Mouse (Mus musculus) thymus, adult 2 months (tissue): ENCODE data around the gene Scgb3a1. TPM values are rescaled to one million over a fixed set of nuclear protein-coding genes. Genes with fewer than 3 reads are reported as not detected.

Experiments
- DNase-seq: peaks from one replicate; pipeline ENCODE4 v3.0.0; 2021
- H3K27ac ChIP-seq: fragments of 200-500 bp; 2 replicates; pipeline ENCODE4 v1.5.1; 2012; ENCODE audit warnings: low read length, control low read depth; ENCODE audit not compliant: control insufficient read depth, insufficient read depth
- H3K27me3 ChIP-seq: fragments of 200-500 bp; 2 replicates; pipeline ENCODE4 v1.6.1; 2012; ENCODE audit warnings: mild to moderate bottlenecking, low read length, moderate library complexity, mixed read lengths; ENCODE audit not compliant: control insufficient read depth, insufficient read depth
- H3K36me3 ChIP-seq: fragments of 200-500 bp; 2 replicates; pipeline ENCODE4 v1.6.1; 2012; ENCODE audit warnings: mild to moderate bottlenecking, low read length, moderate library complexity; ENCODE audit not compliant: control insufficient read depth, insufficient read depth
- H3K4me1 ChIP-seq: fragments of 200-500 bp; replicated peaks from 2 replicates; pipeline ENCODE4 v1.6.1; 2012; ENCODE audit warnings: low read length; ENCODE audit not compliant: control insufficient read depth, insufficient read depth
- H3K4me3 ChIP-seq: fragments of 200-500 bp; 2 replicates; pipeline ENCODE4 v1.5.1; 2012; ENCODE audit warnings: mild to moderate bottlenecking, low read length, control low read depth, moderate library complexity; ENCODE audit not compliant: control insufficient read depth, insufficient read depth
- CTCF ChIP-seq: fragments of 200-500 bp; IDR thresholded peaks from 2 replicates; pipeline ENCODE4 v1.5.1; 2012; ENCODE audit warnings: mild to moderate bottlenecking, control low read depth, low read length, moderate library complexity, borderline replicate concordance; ENCODE audit not compliant: control insufficient read depth, poor library complexity, insufficient read depth; ENCODE audit errors: extremely low read depth
- POLR2A ChIP-seq: fragments of 200-500 bp; IDR thresholded peaks from 2 replicates; pipeline ENCODE4 v1.6.1; 2012; ENCODE audit warnings: mild to moderate bottlenecking, low read length, control low read depth, moderate library complexity; ENCODE audit not compliant: control insufficient read depth, poor library complexity, insufficient read depth; ENCODE audit errors: extremely low read depth
- WGBS: fragments of 180-500 bp; shearing (Covaris S2); methylation state at CpG from one replicate; pipeline ENCODE4 v1.1.7; 2018; 5-methylcytosine and 5-hydroxymethylcytosine counted together
- polyA plus RNA-seq: library from polyadenylated mRNA; depleted of rRNA; stranded (reverse); fragments of >200 nt; gene quantifications from 2 replicates; pipeline ENCODE4 v1.2.3, GENCODE M21; 2012

The Scgb3a1 gene
- polyA plus RNA-seq, 1 experiment, result 7.8 TPM

DNA sequence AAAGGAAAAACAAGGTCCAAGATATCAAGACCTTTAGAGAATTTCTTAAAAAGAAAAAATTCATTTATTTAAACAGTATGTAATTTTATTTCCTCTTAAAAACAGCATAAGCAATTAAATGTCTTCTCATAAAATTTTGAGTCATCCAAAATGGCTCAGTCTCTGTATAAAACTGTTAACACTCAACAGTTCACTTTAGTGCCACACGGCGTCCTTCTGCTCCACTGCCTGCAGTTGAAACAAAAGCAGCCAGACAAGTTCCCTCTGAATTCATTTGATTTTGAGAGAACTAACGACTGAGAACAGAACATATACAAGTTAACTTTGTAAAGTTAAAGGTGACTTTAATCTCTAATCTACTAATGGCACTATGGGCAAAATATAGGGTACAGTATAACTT is 10.0 kb downstream of the Scgb3a1 start:
- H3K36me3 ChIP-seq, result peaks cover 68% of the 10 kb centered on the region
- H3K4me3 ChIP-seq, result no peak overlapping the region
- no peaks in the 10 kb centered on the region for H3K27me3 ChIP-seq
- no peak overlapping the region for H3K27ac ChIP-seq
- 94% methylated on average over 3 of the region's 3 CpGs for WGBS
- no peak for TF ChIP-seq POLR2A
- no peak for TF ChIP-seq CTCF
- H3K4me1 ChIP-seq, result no peaks in the 10 kb centered on the region
- DNase-seq, result no peak

DNA sequence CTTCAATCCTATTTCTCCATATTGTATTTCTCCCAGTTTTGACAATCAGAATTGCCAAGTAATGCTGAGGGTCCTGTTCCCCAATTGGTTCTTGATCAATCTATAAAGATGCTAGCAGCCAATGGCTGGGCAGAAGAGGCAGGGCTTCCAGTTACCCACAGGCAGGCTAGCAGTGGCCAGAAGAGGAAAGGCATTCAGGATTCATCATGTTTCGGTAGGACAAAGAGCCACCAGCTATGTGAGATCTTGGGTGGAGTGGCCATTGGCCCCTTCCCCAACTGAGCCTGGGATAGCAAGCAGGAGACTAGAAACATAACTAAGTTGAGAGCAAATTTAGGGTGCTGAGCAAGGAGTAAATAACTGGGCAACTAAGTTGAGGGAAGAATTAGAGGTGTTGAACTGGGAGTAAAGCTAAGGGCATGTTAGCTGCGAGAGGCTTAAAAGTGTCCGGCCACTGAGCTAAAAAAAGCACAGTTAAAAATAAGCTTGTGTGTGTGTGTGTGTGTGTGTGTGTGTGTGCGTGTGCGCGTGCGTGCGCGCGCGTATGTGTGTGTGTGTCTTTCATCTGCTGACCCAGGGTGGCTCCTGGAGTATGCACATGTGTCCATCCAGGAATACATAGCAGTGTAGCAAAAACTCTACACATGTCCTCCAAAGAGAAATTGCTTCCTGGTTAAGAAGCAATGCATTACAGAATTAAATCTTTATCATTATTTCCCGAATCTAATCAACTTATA is 21.0 kb downstream of the Scgb3a1 start:
- H3K27ac ChIP-seq, result no peak overlapping the region
- no peaks in the 10 kb centered on the region for H3K4me1 ChIP-seq
- DNase-seq, result no peak
- TF ChIP-seq CTCF (no peak), POLR2A (no peak)
- H3K4me3 ChIP-seq, result no peak overlapping the region
- peaks cover 95% of the 10 kb centered on the region for H3K36me3 ChIP-seq
- 98% methylated on average over 12 of the region's 12 CpGs for whole genome bisulfite sequencing
- H3K27me3 ChIP-seq, result no peaks in the 10 kb centered on the region

DNA sequence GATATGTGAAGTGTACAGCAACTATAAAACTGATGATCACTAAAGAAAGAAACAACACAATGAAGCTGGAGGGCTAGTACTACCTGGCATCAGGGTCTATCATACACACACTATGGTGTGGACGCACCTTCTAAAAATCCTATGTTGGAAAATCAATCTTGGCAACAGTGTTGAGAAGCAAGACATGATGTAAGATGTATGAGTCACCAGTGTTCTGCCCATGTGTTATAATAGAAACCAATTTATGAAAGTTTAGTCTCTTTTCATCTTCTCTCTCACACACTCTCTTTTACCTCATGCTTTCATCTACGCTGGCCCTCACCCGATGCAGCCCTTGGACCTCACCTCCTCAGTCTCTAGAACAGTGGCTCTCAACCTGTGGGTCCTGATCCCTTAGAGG is 31.6 kb downstream of the Scgb3a1 start:
- Histone ChIP-seq H3K36me3 (peaks cover 61% of the 10 kb centered on the region), H3K4me3 (no peak overlapping the region), H3K4me1 (no peaks in the 10 kb centered on the region), H3K27me3 (no peaks in the 10 kb centered on the region), H3K27ac (no peak overlapping the region)
- 96% methylated on average over 3 of the region's 3 CpGs for WGBS
- DNase-seq, result no peak
- no peak for TF ChIP-seq CTCF

DNA sequence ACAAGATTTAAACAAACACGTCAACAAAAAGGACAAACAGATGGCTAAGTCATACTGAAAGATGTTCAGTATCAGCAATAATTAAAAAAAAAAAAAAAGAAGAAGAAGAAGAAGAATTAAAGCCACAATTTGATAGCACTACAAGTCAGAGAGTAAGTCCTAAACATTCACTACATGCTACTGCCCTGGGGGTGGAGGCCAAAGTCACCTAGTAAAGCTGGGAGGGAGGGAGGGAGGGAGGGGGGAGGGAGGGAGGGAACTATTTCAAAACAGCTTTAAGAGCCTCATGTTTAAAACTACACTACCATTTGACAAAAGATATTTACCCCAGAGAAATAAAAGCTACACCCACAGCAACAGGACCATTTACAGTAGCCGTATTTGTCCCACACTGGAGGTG is 32.3 kb downstream of the Scgb3a1 start:
- no peak overlapping the region for H3K4me3 ChIP-seq
- 93% methylated on average over 2 of the region's 2 CpGs for WGBS
- DNase-seq, result no peak
- H3K27me3 ChIP-seq, result no peaks in the 10 kb centered on the region
- H3K4me1 ChIP-seq, result no peaks in the 10 kb centered on the region
- H3K36me3 ChIP-seq, result peaks cover 55% of the 10 kb centered on the region
- H3K27ac ChIP-seq, result no peak overlapping the region
- TF ChIP-seq CTCF (no peak), POLR2A (no peak)

DNA sequence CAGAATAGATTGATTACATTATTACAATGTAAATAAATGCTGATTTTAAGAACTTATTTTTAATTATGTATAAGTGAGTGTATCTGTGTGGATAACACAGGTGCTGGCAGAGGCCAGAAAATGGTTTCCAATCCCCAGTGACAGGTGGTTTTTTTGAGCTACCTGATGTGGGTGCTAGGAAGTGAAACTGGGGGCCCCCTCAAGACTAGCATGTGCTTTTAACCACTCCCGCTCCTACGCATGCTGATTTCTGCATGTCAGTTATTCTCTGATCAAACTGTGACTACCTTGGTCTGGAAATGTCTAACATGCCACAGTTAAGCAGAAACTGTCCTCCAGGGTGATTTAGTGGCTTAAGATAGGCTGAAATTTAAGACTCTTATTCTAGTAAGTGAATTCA is 33.1 kb downstream of the Scgb3a1 start:
- Histone ChIP-seq H3K27me3 (no peaks in the 10 kb centered on the region), H3K4me1 (no peaks in the 10 kb centered on the region), H3K4me3 (no peak overlapping the region), H3K27ac (no peak overlapping the region), H3K36me3 (peaks cover 56% of the 10 kb centered on the region)
- TF ChIP-seq CTCF (no peak), POLR2A (no peak)
- no peak for DNase-seq
- WGBS, result 65% methylated on average over 2 of the region's 2 CpGs

DNA sequence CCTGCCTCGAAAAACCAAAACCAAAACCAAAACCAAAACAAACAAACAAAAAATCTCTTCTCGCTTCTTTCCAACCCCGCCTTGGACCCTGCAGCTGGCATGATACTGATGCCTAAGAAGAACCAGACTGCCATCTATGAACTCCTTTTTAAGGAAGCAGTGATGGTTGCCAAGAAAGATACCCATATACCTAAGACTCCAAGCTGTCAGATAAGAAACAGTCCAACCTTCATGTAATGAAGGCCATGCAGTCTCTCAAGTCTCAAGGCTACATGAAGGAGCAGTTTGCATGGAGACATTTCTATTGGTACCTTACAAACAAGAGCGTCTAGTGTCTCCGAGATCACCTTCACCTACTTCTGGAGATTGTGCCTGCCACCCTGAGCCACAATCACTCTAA is 34.4 kb downstream of the Scgb3a1 start:
- H3K27me3 ChIP-seq, result no peaks in the 10 kb centered on the region
- H3K27ac ChIP-seq, result no peak overlapping the region
- peaks cover 61% of the 10 kb centered on the region for H3K36me3 ChIP-seq
- TF ChIP-seq POLR2A (no peak), CTCF (no peak)
- no peak for DNase-seq
- 89% methylated on average over 5 of the region's 5 CpGs for WGBS
- no peak overlapping the region for H3K4me3 ChIP-seq
- H3K4me1 ChIP-seq, result no peaks in the 10 kb centered on the region

DNA sequence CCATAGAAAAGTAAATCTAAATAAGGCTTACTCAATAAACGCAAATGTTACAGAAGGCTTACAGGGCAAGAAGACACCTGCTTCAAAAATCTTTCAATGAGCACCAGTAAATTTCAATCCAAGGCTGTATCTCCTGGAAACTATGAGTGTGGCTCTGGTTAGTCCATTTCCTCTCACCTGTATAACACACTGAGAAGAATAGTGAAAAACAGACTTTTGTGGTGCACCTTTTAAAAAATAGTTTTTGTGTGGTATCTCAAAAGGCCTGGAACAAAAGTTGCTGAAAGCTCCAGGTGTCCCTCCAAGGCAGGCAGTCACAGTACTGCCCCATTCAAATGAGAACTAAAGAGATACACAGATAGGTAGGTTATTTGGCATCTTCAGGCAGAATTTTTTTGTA is 35.7 kb downstream of the Scgb3a1 start:
- no peaks in the 10 kb centered on the region for H3K4me1 ChIP-seq
- DNase-seq, result no peak
- no peaks in the 10 kb centered on the region for H3K27me3 ChIP-seq
- H3K4me3 ChIP-seq, result no peak overlapping the region
- H3K36me3 ChIP-seq, result peaks cover 61% of the 10 kb centered on the region
- H3K27ac ChIP-seq, result no peak overlapping the region
- TF ChIP-seq POLR2A, result no peak
- TF ChIP-seq CTCF, result no peak
- 83% methylated on average over 1 of the region's 1 CpGs for WGBS
